Mouse (Mus musculus): ENCODE results near the gene Clec11a. TPM values are rescaled to one million over a fixed set of nuclear protein-coding genes. Genes with fewer than 3 reads are reported as not detected.

Gene Clec11a
- polyA plus RNA-seq, 1 experiment from 2014 or later = 0.55 TPM

DNA sequence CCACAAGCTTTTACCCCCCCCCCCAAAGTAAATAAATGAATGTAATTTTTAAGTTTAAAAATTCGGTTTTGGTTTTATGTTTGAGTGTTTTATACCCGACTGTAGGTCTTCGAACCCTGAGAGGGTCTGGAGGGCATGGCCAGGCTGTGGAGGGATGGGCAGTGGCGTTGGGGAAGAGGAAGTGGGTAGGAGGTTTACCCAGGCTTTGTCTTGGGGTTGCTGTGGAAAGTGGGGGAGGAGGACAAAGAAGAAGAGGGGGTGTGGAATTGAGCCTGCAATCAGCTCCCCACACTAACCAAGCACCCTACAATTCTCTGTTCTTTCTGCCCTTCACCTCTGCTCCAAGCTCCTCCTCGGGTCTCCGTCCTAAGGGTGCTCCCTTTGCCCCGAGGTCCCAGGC is 34.2 kb downstream of the Clec11a start:
- no peak overlapping the region for H3K4me3 ChIP-seq
- H3K36me3 ChIP-seq = no peaks in the 10 kb centered on the region
- H3K9ac ChIP-seq = no peak overlapping the region
- 68% methylated on average over 7 of the region's 7 CpGs for WGBS (ENCODE audit: insufficient replicate concordance)
- no peak overlapping the region for H3K27ac ChIP-seq
- H3K4me1 ChIP-seq = no peaks in the 10 kb centered on the region
- no peak for ATAC-seq
- H3K27me3 ChIP-seq (replicated peaks) = peaks cover 50% of the 10 kb centered on the region
- no peak overlapping the region for H3K4me2 ChIP-seq
- H3K9me3 ChIP-seq (replicated peaks) = no peaks in the 10 kb centered on the region

DNA sequence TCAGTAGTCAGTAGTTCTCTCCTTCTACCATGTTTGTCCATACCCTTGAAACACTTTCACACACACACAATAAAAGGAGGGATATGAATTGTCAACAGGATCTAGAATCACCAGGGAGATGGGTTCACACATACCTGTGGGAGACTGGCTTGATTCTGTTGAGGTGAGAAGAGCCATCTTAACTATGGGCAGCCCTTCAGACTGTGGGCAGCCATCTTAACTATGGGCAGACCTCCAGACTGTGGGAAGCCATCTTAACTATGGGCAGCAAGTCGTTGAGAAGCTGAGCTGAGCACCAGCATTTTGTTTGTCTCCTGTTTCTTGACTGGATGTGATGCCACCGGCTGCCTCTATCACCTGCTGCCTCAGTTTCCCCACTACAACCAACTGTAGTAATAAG is 35.4 kb downstream of the Clec11a start:
- no peaks in the 10 kb centered on the region for H3K9me3 ChIP-seq (replicated peaks)
- H3K36me3 ChIP-seq = no peaks in the 10 kb centered on the region
- no peak overlapping the region for H3K4me3 ChIP-seq
- WGBS (ENCODE audit: insufficient replicate concordance) = 44% methylated on average over 2 of the region's 2 CpGs
- H3K27ac ChIP-seq = no peak overlapping the region
- H3K4me1 ChIP-seq = no peaks in the 10 kb centered on the region
- H3K27me3 ChIP-seq (replicated peaks) = peaks cover 60% of the 10 kb centered on the region
- no peak overlapping the region for H3K4me2 ChIP-seq
- ATAC-seq = no peak
- no peak overlapping the region for H3K9ac ChIP-seq

DNA sequence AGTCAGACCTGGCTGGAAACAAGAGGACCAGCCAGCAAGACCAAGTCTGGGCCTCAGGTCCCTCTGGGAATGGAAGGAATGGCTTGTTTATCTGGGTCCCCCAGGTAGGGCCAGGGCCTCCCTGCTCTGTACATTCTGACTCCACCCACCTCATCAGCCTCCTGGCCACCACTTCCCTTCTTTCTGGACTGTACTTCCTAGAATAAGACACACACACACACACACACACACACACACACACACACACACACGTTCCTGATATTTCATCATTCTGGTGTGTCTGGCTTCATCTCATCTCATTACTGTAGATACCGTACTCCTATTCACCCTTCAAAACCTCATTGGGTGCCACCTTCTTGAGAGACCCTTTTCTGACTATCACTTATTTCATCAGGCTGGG is 37.3 kb downstream of the Clec11a start:
- Histone ChIP-seq H3K27me3 (replicated peaks) (peaks cover 59% of the 10 kb centered on the region), H3K4me3 (no peak overlapping the region), H3K9ac (no peak overlapping the region), H3K4me2 (no peak overlapping the region), H3K36me3 (no peaks in the 10 kb centered on the region), H3K4me1 (no peaks in the 10 kb centered on the region), H3K9me3 (replicated peaks) (no peaks in the 10 kb centered on the region), H3K27ac (no peak overlapping the region)
- WGBS (ENCODE audit: insufficient replicate concordance) = 54% methylated on average over 2 of the region's 2 CpGs
- no peak for ATAC-seq

GRCm38 (mm10) chr7:44268117-44268516 is 38.6 kb downstream of the Clec11a start:
- Histone ChIP-seq H3K9me3 (replicated peaks) (no peaks in the 10 kb centered on the region), H3K27me3 (replicated peaks) (peaks cover 59% of the 10 kb centered on the region), H3K9ac (no peak overlapping the region), H3K27ac (no peak overlapping the region), H3K4me3 (no peak overlapping the region), H3K4me1 (peaks cover 3% of the 10 kb centered on the region), H3K4me2 (no peak overlapping the region), H3K36me3 (no peaks in the 10 kb centered on the region)
- 68% methylated on average over 11 of the region's 11 CpGs for WGBS (ENCODE audit: insufficient replicate concordance)
- no peak for ATAC-seq

DNA sequence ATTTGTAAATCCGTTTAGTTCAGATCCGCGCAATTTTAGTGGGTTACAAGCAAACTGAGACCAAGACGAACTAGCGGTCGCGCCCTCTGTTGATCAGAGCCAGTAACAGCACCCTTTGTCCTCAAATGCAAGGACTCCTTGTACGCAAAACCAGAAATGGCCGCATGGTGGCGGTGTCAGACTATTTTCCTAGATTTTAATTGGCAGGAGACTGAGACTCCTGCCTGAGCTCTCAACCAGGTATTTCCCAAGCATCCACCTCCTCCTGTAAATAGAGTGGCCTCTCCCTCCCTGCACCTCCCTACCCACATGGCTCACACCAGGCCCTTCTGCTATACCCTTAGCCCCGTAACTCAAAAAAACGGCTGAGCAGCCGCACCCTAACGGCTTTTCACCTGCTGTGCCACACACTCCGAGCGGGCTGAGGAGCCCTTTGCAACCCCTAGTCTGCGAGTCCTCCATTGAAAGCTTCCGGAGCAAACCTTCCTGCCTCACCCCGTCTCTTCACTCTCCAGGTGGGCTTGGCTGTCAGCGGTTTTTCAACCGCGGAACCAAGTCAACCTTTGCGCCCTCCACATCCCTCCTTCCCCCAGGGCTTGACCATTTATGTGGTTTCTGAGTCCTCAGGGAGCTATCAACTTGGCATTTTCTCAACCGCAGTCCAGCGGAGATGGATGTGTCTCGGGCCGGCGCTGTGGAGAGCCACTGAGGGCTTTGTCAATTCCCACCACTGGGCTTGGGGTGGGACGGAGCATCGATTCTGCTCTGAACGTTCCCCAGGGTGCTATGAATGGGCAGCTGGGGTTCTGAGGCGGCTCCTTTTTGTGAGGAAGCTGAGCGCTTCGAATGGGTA is 43.7 kb downstream of the Clec11a start:
- ATAC-seq = peak; percentile 27; the same call in 1 of the 2 replicates
- Histone ChIP-seq H3K4me1 (peaks cover 6% of the 10 kb centered on the region), H3K9ac (no peak overlapping the region), H3K4me2 (peak overlapping the region; percentile 41), H3K27me3 (replicated peaks) (peaks cover 73% of the 10 kb centered on the region), H3K27ac (no peak overlapping the region), H3K36me3 (no peaks in the 10 kb centered on the region), H3K4me3 (no peak overlapping the region; the same call in 1 of the 2 replicates), H3K9me3 (replicated peaks) (no peaks in the 10 kb centered on the region)
- WGBS (ENCODE audit: insufficient replicate concordance) = 4% methylated on average over 34 of the region's 34 CpGs

GRCm38 (mm10) chr7:44261147-44261546 is 45.6 kb downstream of the Clec11a start, which contains the start of gene Gm15517:
Gene Gm15517, plus strand, starts transcription at chr7:44261447.
- Histone ChIP-seq H3K4me1 (peaks cover 6% of the 10 kb centered on the region), H3K4me2 (no peak within 1 kb of the TSS), H3K9me3 (replicated peaks) (no peaks in the 10 kb centered on the region), H3K36me3 (no peaks in the 10 kb centered on the region), H3K9ac (no peak within 1 kb of the TSS), H3K27ac (no peak within 1 kb of the TSS), H3K27me3 (replicated peaks) (peaks cover 57% of the 10 kb centered on the region), H3K4me3 (no peak within 1 kb of the TSS)
- WGBS (ENCODE audit: insufficient replicate concordance) = 40% methylated on average over 5 of the region's 5 CpGs
- ATAC-seq = no peak

- 58% methylated on average over 6 of the region's 6 CpGs for WGBS (ENCODE audit: insufficient replicate concordance)
- H3K9ac ChIP-seq = no peak overlapping the region
- peaks cover 52% of the 10 kb centered on the region for H3K27me3 ChIP-seq (replicated peaks)
- no peak overlapping the region for H3K4me3 ChIP-seq
- no peaks in the 10 kb centered on the region for H3K9me3 ChIP-seq (replicated peaks)
- H3K4me1 ChIP-seq = peaks cover 6% of the 10 kb centered on the region
- no peak overlapping the region for H3K27ac ChIP-seq
- H3K36me3 ChIP-seq = no peaks in the 10 kb centered on the region
- no peak for ATAC-seq
- no peak overlapping the region for H3K4me2 ChIP-seq
These were observed 46.3 kb downstream of the Clec11a start for GRCm38 (mm10) chr7:44260410-44260809.

DNA sequence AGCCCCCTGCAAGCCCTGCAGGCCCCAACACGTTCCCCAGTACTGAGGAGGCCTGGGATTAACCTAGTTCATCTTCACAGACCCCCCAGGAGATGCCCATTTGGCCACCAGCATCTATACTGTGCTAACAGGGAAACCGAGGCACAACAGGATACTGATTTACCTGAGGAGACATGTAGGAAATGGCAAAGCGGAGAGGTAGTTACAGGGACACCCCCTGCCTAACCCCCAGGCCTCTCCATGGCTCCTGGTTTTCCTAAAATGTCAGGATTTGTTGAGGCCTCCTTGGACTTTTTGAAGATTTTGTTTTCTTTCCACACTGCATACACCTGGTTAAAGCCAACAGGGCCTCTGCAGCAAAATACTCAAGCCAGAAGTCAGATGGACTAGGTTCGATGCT is 49.4 kb downstream of the Clec11a start, which contains the start of gene Acp4:
TSS of gene Acp4 (minus strand) at position 101 of the 400 bp plus-strand sequence.
- WGBS (ENCODE audit: insufficient replicate concordance) = 71% methylated on average over 4 of the region's 4 CpGs
- Histone ChIP-seq H3K36me3 (peaks cover 22% of the 10 kb centered on the region), H3K4me3 (no peak within 1 kb of the TSS), H3K9ac (no peak within 1 kb of the TSS), H3K9me3 (replicated peaks) (no peaks in the 10 kb centered on the region), H3K4me2 (no peak within 1 kb of the TSS), H3K4me1 (no peaks in the 10 kb centered on the region), H3K27me3 (replicated peaks) (peaks cover 22% of the 10 kb centered on the region), H3K27ac (no peak within 1 kb of the TSS)
- ATAC-seq = no peak

- H3K36me3 ChIP-seq = peaks cover 45% of the 10 kb centered on the region
- no peaks in the 10 kb centered on the region for H3K9me3 ChIP-seq (replicated peaks)
- WGBS (ENCODE audit: insufficient replicate concordance) = 67% methylated on average over 6 of the region's 6 CpGs
- H3K27me3 ChIP-seq (replicated peaks) = no peaks in the 10 kb centered on the region
- no peak overlapping the region for H3K4me3 ChIP-seq
- H3K4me2 ChIP-seq = no peak overlapping the region
- H3K9ac ChIP-seq = no peak overlapping the region
- H3K27ac ChIP-seq = no peak overlapping the region
- ATAC-seq = no peak
- H3K4me1 ChIP-seq = peaks cover 2% of the 10 kb centered on the region; the same call in 1 of the 2 replicates
These were observed 51.8 kb downstream of the Clec11a start for GRCm38 (mm10) chr7:44254930-44255329.

DNA sequence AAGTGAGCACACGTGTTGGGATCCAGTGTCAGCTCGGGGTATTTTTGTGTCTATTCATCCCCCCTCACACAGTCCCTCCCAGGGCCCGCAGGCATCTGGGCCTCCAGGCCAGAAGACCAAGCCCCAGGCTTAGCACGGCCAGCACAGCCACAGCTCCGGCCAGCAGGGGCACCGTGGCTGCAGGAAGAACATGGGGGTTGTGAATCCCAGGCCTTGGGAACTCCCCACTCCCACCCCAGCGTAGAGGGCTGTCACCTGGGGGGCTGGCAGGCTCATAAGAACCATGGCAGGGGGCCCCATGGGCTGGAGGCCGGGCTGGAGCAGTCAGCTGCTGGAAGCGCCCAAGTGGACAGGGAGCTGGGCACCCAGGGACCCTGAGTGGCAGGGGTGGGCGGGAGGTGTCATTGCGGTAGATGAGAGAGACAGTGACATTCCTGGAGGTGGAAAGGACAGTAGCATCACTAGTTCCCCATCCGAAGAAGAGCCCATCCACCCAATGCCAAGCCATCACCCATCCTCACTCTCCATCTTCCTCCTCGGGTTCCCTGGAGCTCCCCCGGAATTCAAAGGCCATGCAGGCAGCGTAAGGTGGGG is 53.6 kb downstream of the Clec11a start:
- no peak overlapping the region for H3K27ac ChIP-seq
- 0 out of 2 replicates have a peak, but pooled peaks have one; percentile 29 for ATAC-seq
- H3K4me2 ChIP-seq = no peak overlapping the region
- peaks cover 63% of the 10 kb centered on the region for H3K36me3 ChIP-seq
- no peaks in the 10 kb centered on the region for H3K27me3 ChIP-seq (replicated peaks)
- H3K9ac ChIP-seq = no peak overlapping the region
- H3K4me3 ChIP-seq = no peak overlapping the region
- 62% methylated on average over 15 of the region's 15 CpGs for WGBS (ENCODE audit: insufficient replicate concordance)
- H3K9me3 ChIP-seq (replicated peaks) = no peaks in the 10 kb centered on the region
- H3K4me1 ChIP-seq = peaks cover 20% of the 10 kb centered on the region

All from liver, embryonic 12.5 days (tissue).